Mouse (Mus musculus) lung, postnatal 0 days (tissue): ENCODE measurements around the gene Tub.

ENCODE experiments used
- CTCF ChIP-seq: IDR thresholded peaks from 2 replicates; pipeline ENCODE4 v1.5.1; 2016; ENCODE audit warnings: antibody characterized with exemption, mild to moderate bottlenecking
- EP300 ChIP-seq: IDR thresholded peaks from 2 replicates; pipeline ENCODE4 v1.6.1; 2016; ENCODE audit warnings: antibody characterized with exemption, mild to moderate bottlenecking, control low read depth

DNA sequence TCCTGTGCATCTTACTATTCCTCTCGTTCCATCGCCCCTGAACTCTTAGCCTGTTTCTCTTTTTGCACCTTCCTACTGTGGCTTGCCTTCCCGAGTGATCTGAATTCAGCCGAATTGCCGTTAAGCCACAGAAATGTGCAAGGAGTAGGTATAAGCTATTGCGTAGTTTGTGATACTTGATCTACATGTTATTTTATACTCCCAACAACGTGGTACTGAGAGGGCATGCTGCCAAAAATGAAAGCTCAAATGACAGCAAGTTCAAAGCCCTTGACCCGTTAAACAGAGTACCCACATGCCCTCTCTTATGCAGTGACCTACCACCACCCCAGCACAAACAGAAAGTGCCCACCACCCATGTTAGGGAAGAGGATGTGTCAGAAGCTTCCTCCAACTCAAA is 15.3 kb upstream of the Tub start:
- TF ChIP-seq CTCF (no peak), EP300 (no peak)
